Mouse (Mus musculus) right cerebral cortex, postnatal 10 days (tissue): Measurements from ENCODE around the gene Shisal2b.
"Not testable (repeated sequence)": the region's sequence is repeated elsewhere in the genome, so short reads cannot be mapped to it uniquely, and the experiment has no call there.

ENCODE experiments used
- DNase-seq, 2 experiments: peaks; one replicate each; pipeline ENCODE4 v3.0.0; 2021; ENCODE audit warnings: low spot score in 2 of 2

Shisal2b gene

GRCm38 (mm10) chr13:104863127-104863979 is at the start of gene Shisal2b:
TSS of gene Shisal2b (minus strand) at chr13:104863893.
- peak; percentile 31 to 36 for DNase-seq

GRCm38 (mm10) chr13:104911626-104912025 is 47.9 kb upstream of the Shisal2b start:
- DNase-seq: not testable (repeated sequence)

- not testable (repeated sequence) for DNase-seq
Measured at GRCm38 (mm10) chr13:104911006-104911405, 47.3 kb upstream of the Shisal2b start.

DNA sequence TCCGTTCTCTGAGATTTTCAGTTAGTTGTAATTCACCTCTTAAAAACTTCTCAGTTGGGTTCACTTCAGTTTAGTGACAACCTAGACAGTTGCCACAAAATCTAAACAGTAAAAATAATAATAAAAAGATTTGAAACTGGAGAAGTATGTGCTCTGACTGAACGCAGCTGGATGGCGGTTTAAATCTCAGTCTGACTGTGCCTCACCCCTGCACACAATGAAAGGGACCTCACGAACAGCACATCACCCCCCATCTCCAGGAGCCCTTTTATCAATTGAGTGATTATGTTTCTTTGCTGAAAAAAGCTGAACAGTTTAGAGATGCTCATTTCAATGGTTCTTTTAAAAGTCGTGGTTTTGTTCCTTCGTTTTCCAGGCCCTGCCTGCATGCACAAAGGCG is 45.0 kb upstream of the Shisal2b start:
- no peak for DNase-seq

DNA sequence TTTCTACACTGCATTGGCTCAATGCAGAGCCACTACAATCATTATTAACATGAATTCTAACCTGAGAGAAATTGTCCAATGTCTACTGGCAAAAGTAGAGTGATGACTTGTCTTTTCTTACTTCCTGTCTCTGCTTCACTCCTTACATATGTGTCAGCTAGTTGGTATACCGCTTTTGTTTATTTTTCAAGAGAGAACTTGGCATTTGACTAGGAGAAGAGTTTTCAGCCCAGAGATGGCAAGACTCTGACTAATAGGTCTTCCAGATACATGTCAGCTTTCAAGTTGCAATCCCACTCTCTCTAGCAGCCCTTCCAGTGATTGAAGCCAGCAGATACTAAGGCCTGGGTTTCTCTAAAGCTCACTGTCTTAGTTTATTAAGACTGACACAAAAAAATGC is 31.1 kb upstream of the Shisal2b start:
- DNase-seq: no peak

DNA sequence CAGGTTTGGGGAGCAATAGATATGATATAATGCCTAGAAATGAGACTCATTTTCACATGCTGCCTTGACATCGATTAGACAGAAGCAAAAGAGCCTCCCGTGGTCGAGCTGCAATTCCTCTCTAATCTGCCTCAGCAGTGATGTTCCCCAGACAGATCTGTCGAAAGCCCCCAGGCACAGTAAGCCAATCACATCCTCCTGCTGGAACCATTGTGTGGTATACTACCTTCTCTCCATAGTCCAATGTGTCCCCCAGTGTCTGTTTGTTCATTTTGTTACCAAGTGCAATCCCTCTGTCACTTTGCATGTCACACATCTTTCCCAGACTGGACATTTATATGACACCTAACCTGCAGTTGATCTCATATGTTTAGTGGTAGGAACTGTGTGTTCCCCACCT is 28.6 kb upstream of the Shisal2b start:
- no peak for DNase-seq

- no peak for DNase-seq
Measured at GRCm38 (mm10) chr13:104886308-104887032, 22.8 kb upstream of the Shisal2b start.

DNA sequence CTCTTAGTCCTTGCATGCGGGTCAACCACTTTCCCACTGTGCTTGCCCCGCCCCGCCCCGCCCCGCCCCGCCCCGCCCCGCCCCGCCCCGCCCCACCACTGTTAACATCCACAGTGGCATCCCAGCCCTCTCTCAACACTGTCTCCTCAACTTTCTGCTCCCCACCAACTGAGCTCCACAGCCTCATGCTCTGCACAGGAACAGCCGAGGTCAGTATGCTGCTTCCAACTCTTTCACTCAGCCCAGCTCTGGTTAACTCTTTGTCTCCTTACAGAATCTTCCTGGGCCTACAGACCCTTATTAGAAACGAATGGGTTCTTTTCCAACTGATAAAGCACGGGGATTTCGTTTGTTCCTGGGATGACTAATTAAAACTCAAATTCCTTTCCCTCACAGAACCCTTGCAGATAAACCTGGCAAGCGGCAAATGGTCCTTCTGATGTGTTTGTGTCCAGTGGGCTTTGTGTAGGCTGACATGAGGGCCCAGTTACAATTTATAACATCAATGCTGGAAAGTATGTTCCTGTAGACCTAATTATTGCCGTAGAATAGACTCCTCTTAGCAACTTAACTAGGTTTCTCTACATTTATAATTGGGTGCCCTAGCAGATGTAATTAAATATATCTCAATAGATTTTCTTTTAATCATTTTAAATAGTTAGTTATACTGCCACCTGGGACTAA is 20.0 kb upstream of the Shisal2b start:
- DNase-seq: no peak

DNA sequence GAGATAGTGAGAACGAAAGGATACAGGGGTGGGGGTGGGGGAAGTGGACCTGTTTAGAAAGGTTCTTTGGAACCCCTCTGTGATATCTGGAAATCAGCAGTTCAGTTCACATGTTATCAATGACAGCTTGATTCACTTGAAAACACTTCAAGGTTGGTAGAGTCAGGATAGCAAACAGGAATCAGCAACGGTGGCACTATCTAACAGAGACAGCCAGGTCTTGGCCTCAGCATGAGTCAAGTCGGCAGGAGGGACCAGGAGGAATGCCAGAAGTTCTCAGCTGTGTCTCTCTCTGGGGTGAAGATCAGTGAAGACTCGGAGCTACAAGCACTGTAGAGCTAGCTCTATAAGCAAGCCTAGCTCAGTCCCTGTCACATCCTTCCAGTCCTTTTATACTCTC is 14.8 kb upstream of the Shisal2b start:
- DNase-seq: no peak

DNA sequence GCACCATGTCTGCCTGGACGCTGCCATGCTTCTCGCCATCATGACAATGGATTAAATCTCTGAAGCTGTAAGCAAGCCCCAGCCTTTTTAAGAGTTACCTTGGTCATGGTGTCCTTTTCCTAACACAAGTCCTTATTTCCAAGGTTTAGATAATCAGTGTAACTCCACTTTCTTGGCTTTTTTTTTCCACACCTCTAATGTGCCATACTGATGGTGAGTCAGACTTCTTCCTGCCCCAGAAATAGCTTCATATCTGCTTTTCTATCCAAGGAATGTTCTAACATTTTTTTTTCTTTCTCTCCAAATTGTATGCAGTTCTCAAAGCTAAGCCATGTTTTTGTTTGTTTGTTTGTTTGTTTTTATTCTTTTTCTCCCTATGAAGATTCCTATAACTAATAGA is 6.2 kb upstream of the Shisal2b start:
- DNase-seq: no peak

DNA sequence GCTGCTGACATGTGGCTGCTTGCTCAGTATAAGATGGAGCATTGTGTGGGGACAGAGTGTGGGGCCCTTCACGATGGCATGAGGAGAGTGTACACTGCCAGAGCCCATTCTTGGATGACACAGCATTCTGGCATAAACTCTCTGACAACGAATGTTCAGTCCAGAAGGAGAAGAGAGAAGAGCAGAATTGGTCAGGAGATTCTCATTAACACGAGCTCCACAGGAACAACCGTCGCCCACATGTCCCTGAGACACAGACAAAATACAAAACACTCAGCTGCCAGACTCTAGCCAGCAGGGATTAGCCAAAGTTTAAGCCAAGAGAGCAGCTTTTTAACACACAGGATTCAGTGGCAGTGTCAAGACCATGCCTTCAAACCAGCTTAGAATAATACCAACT is 3.0 kb upstream of the Shisal2b start:
- no peak for DNase-seq

DNA sequence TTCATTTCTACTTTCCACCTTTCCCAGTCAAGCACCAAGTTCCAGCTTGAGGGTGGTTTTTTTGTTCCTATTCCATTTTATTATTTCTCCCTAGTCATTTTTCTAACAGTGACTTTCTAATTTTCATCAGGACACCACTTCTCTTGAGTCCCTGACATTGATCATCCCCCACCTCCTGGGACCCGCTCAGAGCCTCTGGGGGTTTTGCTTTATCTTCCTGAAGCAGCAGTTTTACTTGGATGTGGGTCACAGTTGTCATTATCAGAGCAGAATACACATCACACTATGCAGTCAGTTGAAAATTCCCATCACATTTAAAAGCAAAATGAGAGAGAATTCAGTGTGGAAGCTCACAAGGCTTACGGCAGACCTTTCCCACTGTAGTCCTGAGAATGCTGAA is 10.0 kb downstream of the Shisal2b start:
- DNase-seq: no peak

DNA sequence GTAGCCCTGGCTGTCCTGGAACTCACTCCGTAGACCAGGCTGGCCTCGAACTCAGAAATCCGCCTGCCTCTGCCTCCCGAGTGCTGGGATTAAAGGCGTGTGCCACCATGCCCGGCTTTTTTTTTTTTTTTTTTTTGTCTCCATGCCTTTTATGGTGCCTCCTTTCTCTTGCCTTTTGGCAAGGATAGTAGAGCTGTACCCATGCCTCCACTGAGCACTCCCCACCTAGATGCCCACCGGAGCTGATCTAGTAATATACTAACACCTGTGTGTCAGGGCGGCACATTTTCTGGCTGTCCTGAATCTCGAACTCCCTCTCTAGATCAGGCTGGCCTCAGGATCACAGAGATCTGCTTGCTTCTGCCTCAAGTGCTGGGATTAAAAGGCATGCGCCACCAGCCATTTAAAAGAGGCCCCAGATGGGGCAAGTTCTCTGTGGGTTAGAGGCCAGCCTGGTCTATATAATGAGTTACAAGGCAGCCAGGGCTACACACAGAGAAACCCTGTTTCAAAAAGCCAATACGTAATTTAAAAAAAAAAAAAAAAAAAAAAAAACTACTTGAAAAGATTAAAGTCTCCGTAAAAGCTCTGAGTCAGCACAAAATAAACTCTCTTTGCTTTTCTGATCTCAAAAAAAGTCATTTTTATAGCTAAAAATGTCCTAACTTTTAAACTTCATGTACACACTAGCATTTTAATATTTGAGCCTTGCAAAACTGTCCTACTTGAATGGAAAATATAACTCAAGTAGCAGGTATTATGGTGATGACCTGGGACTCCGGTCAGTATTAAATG is 20.2 kb downstream of the Shisal2b start:
- no peak for DNase-seq

DNA sequence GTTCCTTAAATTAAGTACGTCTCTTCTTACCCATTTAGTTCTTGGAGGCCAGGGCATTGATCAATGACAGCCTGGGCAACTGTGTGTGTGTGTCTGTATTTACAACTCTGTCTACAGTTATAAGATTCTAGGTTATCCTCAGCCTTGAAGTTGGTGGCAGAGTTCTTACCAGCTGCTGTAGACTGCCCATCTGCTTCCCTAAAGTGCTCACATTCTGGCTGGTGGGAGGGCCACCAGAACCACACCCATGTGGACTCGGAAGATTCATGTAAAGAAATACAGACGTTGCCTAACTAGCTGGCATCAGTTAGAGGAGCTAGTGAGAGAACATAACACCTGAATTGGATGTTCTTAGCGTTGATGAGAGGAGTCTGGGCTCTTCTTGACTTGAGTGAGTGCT is 21.8 kb downstream of the Shisal2b start:
- no peak for DNase-seq

GRCm38 (mm10) chr13:104837628-104838027 is 26.1 kb downstream of the Shisal2b start:
- no peak for DNase-seq

- no peak for DNase-seq
Measured at GRCm38 (mm10) chr13:104832811-104833210, 30.9 kb downstream of the Shisal2b start.

GRCm38 (mm10) chr13:104825470-104825869 is 38.2 kb downstream of the Shisal2b start:
- no peak for DNase-seq

GRCm38 (mm10) chr13:104822411-104822838 is 41.3 kb downstream of the Shisal2b start:
- DNase-seq: no peak

DNA sequence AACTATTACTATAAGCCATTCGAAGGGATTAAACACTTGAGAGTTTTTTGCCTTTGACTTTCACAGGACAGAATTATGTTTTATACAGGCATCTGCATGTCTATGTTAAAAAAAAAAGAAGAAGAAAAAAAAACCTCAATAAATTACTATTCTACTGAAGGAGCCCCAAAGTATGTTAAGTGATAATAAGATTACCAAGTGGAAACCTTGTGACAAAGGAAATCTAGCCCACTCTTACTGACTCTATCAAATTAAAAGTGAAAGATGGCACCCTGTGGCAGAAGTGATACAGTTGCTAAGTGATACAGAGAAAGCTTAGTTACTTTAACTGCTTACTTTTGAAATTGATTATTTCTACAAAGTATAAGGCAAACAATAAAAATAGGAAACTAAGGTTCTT is 41.8 kb downstream of the Shisal2b start:
- DNase-seq: no peak

DNA sequence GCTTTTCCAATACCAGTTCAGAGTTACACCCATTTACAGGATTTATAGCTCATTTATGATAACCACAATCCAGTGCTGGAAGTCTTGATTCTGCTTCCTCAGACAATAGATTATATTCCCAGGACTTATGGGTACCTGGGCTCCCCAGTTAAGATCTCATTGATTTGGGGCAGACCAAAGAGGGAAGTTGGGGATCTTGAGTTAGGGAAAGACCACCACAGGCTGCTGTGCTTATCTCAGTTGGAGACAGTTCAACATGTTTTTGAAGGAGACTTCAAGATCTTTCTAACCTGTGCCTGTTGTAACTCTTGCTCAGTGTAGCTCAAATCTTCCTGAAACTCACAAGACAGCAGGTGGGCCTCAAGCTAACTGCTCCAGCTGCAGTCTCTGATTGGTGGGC is 42.5 kb downstream of the Shisal2b start:
- no peak for DNase-seq

GRCm38 (mm10) chr13:104817696-104818095 is 46.0 kb downstream of the Shisal2b start:
- DNase-seq: no peak
